Mouse (Mus musculus): ENCODE measurements around the gene Ilf2. TPM values are rescaled to one million over a fixed set of nuclear protein-coding genes. Genes with fewer than 3 reads are reported as not detected.

The Ilf2 gene
- 88.3 TPM for polyA plus RNA-seq (2017; shearing (Covaris generic))

DNA sequence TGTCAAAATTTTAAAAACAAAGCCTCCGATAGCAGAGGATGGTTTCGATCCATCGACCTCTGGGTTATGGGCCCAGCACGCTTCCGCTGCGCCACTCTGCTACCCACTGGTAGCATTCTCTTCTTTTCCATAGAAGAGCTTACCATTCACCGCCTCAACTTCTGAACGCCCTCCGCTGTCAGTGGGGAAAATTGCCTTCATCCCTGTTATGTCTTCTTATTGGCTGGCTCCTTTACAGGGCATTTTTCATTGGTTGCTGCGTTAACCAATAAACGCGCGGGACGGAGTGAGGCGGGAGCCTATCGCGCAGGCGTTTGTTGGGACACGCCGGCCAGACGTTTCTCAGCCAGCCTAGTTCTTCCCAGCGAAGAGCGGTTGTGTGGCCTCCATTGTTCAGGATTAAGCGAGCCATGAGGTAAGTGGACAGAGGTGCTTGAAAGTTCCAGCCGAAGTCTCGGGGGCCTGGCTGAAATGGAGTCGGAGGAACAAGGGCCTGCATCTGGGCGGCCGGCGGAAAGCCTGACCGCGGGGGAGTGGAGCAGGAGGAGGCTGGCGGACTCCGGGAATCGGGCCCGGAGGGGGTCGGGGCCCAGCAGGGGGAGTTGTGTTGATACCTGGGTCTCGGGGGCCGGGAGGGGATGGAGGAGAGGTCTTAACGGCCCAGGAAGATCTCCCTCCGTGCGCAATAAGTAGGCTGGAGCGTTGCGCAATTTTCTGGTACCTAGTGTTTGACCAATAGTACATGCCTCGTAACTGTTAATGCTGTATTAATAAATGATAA lies at the start of gene Ilf2:
TSS of gene Ilf2 (plus strand) at position 296 of the 781 bp plus-strand sequence.

DNA sequence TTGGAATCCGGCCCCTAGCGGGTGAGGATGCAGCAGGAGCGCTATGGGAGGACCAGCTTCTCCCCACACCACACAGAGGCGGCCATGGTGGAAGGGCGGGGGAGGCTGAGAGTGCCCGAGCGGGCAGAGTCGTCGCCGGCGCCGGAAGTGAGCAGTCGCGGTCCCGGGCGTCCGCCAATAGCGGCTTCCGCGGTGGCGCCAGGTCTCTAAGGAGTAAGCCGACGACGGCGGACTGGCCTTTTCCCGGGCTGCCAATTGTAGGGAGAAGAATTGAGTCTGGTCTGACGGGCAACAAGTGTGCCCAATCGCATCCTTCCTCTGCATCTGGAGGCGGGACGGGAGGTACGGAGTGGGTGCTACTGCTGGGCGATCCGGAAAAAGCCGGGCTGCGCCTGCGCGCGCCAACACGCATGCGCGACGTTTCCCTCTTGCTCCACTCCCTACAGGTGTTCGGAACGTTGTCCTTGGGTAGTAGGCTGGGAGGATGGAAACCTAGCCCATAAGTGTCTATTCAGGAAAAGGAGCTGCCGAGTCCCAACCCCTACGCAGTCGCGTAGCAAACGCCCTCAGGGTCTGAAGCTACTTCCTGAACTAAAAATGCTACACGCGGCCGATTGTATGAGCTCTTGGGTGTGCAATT lies 42.4 kb upstream of the Ilf2 start, which contains the start of gene Ints3:
TSS of gene Ints3 (minus strand) at position 242 of the 640 bp plus-strand sequence.

DNA sequence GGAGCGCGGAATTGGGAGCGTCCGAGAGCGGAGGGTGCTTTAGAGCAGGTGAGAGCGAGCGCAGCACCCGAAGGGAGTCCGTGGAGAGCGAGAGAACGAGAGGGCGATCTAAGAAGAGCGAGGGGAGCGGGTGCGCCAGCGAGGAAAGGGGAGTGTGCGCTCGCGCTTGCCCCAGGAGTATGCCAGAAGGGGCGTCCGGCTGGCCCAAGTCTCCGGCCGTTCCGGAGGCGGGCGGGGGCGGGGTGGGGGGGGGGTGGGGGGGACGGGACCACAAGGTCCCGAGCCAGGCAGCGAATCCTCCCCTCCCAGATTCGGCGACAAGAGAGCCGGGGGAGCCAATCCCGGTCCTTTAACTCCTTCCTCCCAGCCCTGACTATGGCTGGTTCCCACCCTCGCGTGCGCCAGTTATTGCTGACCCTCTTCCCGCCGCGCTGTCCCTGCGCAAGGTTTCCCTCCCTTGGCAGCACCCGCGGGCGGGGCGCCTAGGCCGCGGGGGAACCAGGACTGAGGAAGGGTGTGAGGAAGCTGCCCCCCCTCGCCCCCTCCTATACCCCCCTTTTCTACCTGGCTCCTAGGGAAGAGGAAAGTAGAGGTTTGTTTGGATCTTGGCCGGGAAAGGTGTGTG lies 10.1 kb upstream of the Ilf2 start, which contains the start of gene Npr1:
TSS of gene Npr1 (minus strand) at position 181 of the 625 bp plus-strand sequence.

DNA sequence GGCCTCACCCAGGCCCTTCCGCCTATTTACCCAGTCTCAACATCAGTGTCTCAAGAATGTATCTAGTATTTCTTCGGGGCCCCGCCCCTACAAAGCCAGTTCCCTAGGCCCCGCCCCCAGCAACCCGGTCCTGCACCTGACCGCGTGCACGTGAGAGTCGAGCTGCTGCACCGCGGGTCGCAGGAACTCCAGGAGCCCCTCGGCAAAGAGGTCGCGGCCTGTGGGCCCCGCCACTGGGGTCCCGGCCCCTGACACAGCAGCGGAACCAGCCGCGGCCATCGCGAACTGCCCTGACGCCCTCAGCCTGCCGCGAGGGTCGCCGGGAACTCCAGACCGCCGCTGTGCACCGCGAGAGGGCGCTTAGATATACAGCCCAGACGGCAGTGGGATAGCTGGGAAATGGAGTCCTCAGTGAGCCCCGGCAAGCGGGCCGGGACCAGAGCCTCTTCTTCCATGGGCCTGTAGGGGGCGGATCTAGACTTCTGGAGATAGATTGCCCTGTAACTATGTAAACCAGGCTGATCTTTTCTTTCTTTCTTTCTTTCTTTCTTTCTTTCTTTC lies 14.8 kb downstream of the Ilf2 start, which contains the start of gene Snapin:
TSS of gene Snapin (minus strand) at position 338 of the 561 bp plus-strand sequence.

DNA sequence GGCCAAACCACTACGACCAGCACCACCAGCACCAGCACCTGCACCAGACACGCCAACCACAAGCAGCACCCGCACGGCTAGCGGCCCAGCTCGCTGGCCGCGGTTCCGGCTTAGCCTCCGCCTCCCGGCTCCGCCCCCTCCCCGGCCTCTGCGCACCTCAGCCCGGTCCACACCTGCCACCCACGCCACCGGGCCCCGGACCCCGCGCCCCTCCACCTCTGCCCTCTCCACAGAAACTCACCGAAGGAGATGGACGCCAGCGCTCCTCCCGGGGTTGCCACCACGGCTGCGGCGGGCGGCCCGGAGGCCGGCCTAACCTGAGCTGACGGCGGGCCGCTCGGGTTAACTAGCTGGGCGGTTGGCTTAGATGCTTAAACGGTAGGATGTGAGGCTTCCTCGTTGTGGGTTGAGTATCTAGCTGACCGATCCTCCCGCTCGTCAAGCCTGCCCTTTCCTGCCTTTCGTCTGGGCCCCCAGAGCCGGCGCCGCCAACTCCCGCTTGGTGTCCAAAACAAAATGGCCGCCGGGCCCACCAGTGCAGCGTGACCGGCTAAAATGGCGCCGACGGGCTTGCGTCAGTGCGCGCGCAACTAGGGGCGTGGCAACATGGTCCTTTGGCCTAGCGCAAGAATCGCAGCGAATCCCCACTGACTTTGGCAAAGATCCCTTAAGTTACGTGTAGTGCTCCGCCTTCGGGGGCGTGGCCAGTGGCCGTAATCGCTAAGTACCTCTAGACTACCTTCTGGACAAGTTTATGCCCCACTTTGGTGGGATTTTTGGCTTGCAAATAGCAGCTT lies 33.2 kb downstream of the Ilf2 start, which contains the start of gene Chtop:
TSS of gene Chtop (minus strand) at position 549 of the 797 bp plus-strand sequence.

DNA sequence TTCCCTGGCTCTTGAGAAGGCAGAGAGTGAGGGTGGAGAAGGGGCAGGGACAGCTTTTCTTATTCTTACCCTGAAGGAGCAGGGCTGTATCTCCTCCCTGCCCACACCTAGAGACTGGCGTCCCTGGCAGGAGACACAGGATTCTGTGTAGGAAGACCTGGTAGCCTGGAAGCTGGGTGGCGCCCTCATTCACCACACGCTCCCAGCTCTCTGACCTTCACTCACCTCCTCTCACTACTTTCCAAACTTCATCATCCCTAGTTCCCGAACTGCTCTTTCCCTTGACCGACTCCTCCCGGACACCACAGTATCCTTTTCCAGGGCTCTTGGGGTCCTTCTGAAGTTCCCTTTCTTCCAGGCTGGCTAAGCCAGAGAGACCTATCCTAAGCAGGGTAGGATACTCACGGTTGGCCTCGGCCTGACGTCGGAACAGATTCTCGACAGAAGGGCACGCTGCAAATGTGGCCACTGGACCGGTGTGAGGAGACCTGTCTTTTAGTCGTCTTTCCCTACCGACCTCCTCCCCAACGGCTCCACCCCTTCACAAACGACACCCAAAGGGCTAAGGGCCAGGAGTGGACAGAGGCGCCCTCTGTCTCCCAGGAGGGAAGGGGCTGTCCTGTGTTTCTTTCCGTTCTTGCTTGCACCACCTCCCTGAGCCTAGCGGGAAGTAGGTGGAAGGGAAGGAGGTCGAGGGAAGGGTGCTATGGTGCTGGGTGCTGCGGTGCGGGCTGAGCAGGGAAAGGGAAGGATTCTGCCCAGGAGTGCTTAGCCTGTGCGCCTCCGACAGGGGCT lies 38.1 kb downstream of the Ilf2 start, which contains the start of the genes S100a1 and S100a13:
TSS of gene S100a1 (minus strand) at position 597 of the 795 bp plus-strand sequence.
TSS of gene S100a13 (plus strand) at position 640 of the 795 bp plus-strand sequence.

DNA sequence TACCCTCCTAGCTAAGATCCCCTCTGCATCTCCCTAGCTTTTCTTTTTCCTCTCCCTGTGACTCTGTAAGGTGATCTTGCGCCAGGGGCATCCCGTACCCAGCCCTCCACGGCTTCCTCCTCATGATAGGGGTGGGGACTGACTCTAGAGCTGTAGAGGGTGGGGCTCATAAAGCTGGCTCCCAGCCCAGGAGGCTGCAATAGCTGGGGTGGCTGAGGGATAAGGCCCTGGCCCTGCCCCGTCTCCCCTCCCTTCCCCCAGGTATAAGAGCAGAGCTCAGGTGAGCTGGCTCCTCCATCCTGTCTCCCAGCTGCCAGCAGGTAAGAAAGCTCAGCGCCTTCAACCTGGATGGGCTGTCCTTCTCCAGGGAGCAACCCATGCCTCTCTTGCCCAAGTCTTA lies 50.7 kb downstream of the Ilf2 start, which contains the start of gene S100a14:
TSS of gene S100a14 (plus strand) at position 277 of the 400 bp plus-strand sequence.

DNA sequence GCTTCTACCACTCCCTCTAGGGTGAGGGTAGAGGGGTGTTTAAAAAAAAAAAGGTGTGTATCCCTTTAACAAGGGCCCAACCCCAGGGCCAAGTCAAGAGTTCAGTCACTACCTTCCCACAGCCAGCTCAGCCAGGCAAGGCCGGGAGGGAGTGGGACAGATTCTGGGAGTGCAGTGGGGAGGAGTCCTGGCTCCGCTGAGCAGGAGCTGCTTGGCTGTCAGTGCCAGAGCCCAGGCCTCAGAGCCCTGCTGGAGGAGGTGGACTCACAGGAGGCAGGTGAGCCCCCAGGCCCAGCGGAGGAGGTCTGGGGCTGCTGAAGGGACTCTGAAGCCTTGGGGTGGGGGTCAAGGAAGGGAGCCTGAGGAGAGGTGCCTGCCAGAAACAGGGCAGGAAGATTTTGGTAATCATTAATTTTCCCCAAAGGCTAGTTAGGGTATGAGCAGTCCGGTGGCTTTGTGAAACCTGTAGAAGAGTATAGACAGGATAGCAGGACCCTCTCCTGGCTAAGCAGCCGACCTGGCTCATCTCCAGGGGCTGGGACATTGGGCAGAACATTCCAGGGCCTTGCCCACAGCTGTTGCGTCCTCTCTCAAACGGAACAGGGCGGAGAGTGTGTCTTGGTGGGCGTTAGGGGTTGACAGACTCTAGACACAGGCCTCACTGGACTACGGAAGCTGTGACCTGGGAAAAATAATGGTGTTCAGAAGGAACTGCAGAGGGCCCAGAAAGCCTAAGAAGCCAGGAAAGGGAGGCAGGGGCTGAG lies 61.4 kb downstream of the Ilf2 start, which contains the start of gene S100a16:
TSS of gene S100a16 (plus strand) at position 114 of the 764 bp plus-strand sequence.

Other genes with a start within 250 kb of the Ilf2 start
- 161 TPM for gene Jtb, start 244.5 kb upstream of the Ilf2 start, polyA plus RNA-seq (2017; shearing (Covaris generic))
- not detected for gene Creb3l4, start 232.6 kb upstream of the Ilf2 start, polyA plus RNA-seq (2017; shearing (Covaris generic))
- gene Slc39a1, start 228.0 kb upstream of the Ilf2 start, polyA plus RNA-seq (2017; shearing (Covaris generic)): 1.5 TPM
- 108 TPM for gene Crtc2, start 222.0 kb upstream of the Ilf2 start, polyA plus RNA-seq (2017; shearing (Covaris generic))
- 29.0 TPM for gene Dennd4b, start 210.9 kb upstream of the Ilf2 start, polyA plus RNA-seq (2017; shearing (Covaris generic))
- 9.5 TPM for gene Gatad2b, start 182.9 kb upstream of the Ilf2 start, polyA plus RNA-seq (2017; shearing (Covaris generic))
- not detected for gene Slc27a3, start 86.2 kb upstream of the Ilf2 start, polyA plus RNA-seq (2017; shearing (Covaris generic))
- 22.0 TPM for gene Ints3, start 42.5 kb upstream of the Ilf2 start, polyA plus RNA-seq (2017; shearing (Covaris generic))
- gene Npr1, start 10.3 kb upstream of the Ilf2 start, polyA plus RNA-seq (2017; shearing (Covaris generic)): not detected
- 54.4 TPM for gene Snapin, start 14.9 kb downstream of the Ilf2 start, polyA plus RNA-seq (2017; shearing (Covaris generic))
- 165 TPM for gene Chtop, start 33.4 kb downstream of the Ilf2 start, polyA plus RNA-seq (2017; shearing (Covaris generic))
- gene S100a1, start 38.3 kb downstream of the Ilf2 start, polyA plus RNA-seq (2017; shearing (Covaris generic)): 2.7 TPM
- gene S100a13, start 38.3 kb downstream of the Ilf2 start, polyA plus RNA-seq (2017; shearing (Covaris generic)): 153 TPM
- not detected for gene S100a14, start 50.7 kb downstream of the Ilf2 start, polyA plus RNA-seq (2017; shearing (Covaris generic))
- gene S100a16, start 61.1 kb downstream of the Ilf2 start, polyA plus RNA-seq (2017; shearing (Covaris generic)): not detected
- gene S100a3, start 84.5 kb downstream of the Ilf2 start, polyA plus RNA-seq (2017; shearing (Covaris generic)): 3.4 TPM
- not detected for gene S100a2, start 114.1 kb downstream of the Ilf2 start, polyA plus RNA-seq (2017; shearing (Covaris generic))
- not detected for gene Gm42674, start 125.8 kb downstream of the Ilf2 start, polyA plus RNA-seq (2017; shearing (Covaris generic))
- 366 TPM for gene S100a4, start 127.6 kb downstream of the Ilf2 start, polyA plus RNA-seq (2017; shearing (Covaris generic))
- gene S100a5, start 132.4 kb downstream of the Ilf2 start, polyA plus RNA-seq (2017; shearing (Covaris generic)): not detected
- gene S100a6, start 136.8 kb downstream of the Ilf2 start, polyA plus RNA-seq (2017; shearing (Covaris generic)): 1,053 TPM
- 0.29 TPM for gene S100a7a, start 177.9 kb downstream of the Ilf2 start, polyA plus RNA-seq (2017; shearing (Covaris generic))
- gene S100a8, start 192.9 kb downstream of the Ilf2 start, polyA plus RNA-seq (2017; shearing (Covaris generic)): not detected
- gene S100a9, start 219.6 kb downstream of the Ilf2 start, polyA plus RNA-seq (2017; shearing (Covaris generic)): not detected